Mouse (Mus musculus): ENCODE results near the gene Apol11b.

DNA sequence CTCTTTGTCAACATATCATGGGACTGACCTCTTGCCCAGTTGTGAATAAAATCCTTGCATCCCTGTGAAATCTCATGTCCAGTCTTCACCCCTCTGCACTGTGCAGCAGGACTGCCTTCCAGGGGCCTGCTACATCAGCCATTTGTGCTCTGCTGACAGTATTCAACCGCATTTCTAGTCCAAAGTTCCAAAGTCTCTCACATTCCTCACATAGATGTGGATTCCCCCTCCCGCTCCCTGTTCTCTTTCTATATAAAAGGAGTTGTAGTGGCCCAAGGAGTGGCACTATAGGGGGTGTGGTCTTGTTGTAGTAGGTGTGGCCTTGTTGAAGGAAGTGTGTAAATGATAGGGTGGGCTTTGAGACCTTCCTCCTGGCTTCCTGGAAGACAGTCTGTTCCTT is 52.2 kb downstream of the Apol11b start:
- TF ChIP-seq CHD2 (IDR thresholded peaks at IDR 0.05; ENCODE audit: low read depth, low read length): no peak
- TF ChIP-seq HCFC1 (IDR thresholded peaks at IDR 0.05; ENCODE audit: borderline replicate concordance, insufficient read depth, low read length): no peak
